Comparison of ENCODE assay signal across 15 mouse cellular contexts in the genomic region with DNA sequence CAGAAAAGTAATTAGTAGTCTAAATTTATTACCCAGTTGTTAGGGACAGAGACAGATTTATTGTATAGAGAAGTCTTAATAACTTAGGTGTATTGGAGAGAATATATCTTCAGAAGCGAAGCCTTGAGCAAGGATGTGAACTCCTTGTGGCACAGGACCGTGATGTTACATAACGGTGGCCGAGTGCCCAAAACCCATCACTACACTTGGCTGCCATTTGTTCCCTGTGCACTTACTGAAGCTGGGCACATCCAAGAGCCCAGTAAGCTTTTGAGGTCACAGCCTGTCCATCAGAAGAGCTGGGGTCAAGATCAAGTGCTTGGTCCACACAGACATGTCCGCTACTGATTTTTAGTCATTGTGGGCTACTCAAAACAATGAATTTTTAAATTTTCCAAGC. TPM values are rescaled to one million over a fixed set of nuclear protein-coding genes. Genes with fewer than 3 reads are reported as not detected.
DNase-seq lines count a peak whose midpoint lies in the region; TF ChIP-seq lines count a peak whose summit lies in the region.
"Had no signal": no experiment of that assay in that cellular context is flagged by ENCODE, and none has a peak within 500 bp of the region (broad histone marks: within the 10 kb centered on the region; RNA-seq: fewer than 3 reads in every experiment).

No protein-coding gene starts in this region.

- 0 out of 2 replicates have a peak overlapping the region, but pooled peaks have one; percentile 3 for H3K27ac ChIP-seq in left cerebral cortex, adult 2 months
- H3K27ac ChIP-seq: hindbrain, embryonic 13.5 days; lung, embryonic 15.5 days; midbrain, embryonic 10.5 days; stomach, embryonic 15.5 days had no signal

- H3K4me3 ChIP-seq in left cerebral cortex, adult 2 months = no peak overlapping the region
- H3K4me3 ChIP-seq: hindbrain, embryonic 13.5 days; lung, embryonic 15.5 days; midbrain, embryonic 10.5 days; stomach, embryonic 15.5 days had no signal

- intact Hi-C loops in left cerebral cortex, adult 2 months (cut with DNase I) = no loop called here

- TF ChIP-seq CTCF in left cerebral cortex, adult 2 months (IDR thresholded peaks at IDR 0.05) = no peak

- DNase-seq in left cerebral cortex, adult 2 months (ENCODE audit: extremely low spot score in 1 of 2, low spot score in 2 of 2) = peak; percentile 23 to 28
- DNase-seq in left cerebral cortex, adult 11 months (ENCODE audit: low spot score) = no peak
- peak; percentile 68 for DNase-seq in adrenal gland, postnatal 10 days
- DNase-seq in brain, adult 2 months (ENCODE audit: low read depth, low spot score) = peak; percentile 54
- DNase-seq in fat pad, adult 2 months (ENCODE audit: extremely low read depth, low read depth, low spot score) = peak; percentile 40
- no peak for DNase-seq in testis, postnatal 10 days (ENCODE audit: low spot score)
- DNase-seq in embryo, embryonic 10.5 days (ENCODE audit: low spot score) = no peak
- DNase-seq: kidney, adult 2 months; kidney, postnatal 4 days; thymus, postnatal 25 days had no signal

RNA-seq across cellular contexts. Expression of gene Tmem200c, which starts 19.5 kb away (rescaled TPM):
- 10 to 100 TPM; 20.3 to 21.1 TPM for total RNA-seq in left cerebral cortex, adult 2 months (2021)
- total RNA-seq in adrenal gland, postnatal 10 days (2021) = under 1 TPM; 0.78 to 0.94 TPM
- total RNA-seq: neutrophil, adult 5-6 weeks had no signal

Comparison
In these comparisons a context has a peak if more than half of its experiments do, and no peak if none do; other contexts are left out.
1. DNase-seq: peak in left cerebral cortex, adult 2 months (2 of 2), adrenal gland, postnatal 10 days (single experiment), brain, adult 2 months (single experiment) and fat pad, adult 2 months (single experiment); none in left cerebral cortex, adult 11 months (single experiment), testis, postnatal 10 days (single experiment) and embryo, embryonic 10.5 days (single experiment).
2. RNA of gene Tmem200c, which starts 19.5 kb away (total RNA-seq): 20.3 to 21.1 TPM in left cerebral cortex, adult 2 months; 0.78 to 0.94 TPM in adrenal gland, postnatal 10 days; every median in the first group is over 10 times any median in the second.